Mouse (Mus musculus) thymus, postnatal 4 days (tissue): ENCODE measurements around the gene Map3k12.

Experiments
- DNase-seq: peaks from one replicate; pipeline ENCODE4 v3.0.0; 2021

The Map3k12 gene

GRCm38 (mm10) chr15:102502254-102502840, 14.5 kb downstream of the Map3k12 start:
- DNase-seq = no peak

GRCm38 (mm10) chr15:102501084-102501814, 15.6 kb downstream of the Map3k12 start:
- DNase-seq = no peak

GRCm38 (mm10) chr15:102500479-102500878, 16.4 kb downstream of the Map3k12 start:
- no peak for DNase-seq

- DNase-seq = no peak
Measured at GRCm38 (mm10) chr15:102499851-102500250, 17.0 kb downstream of the Map3k12 start.

- no peak for DNase-seq
Measured at GRCm38 (mm10) chr15:102499370-102499769, 17.5 kb downstream of the Map3k12 start.

GRCm38 (mm10) chr15:102498322-102498721, 18.5 kb downstream of the Map3k12 start:
- DNase-seq = no peak

- DNase-seq = no peak
Measured at GRCm38 (mm10) chr15:102487664-102488063, 29.2 kb downstream of the Map3k12 start.

GRCm38 (mm10) chr15:102485853-102486252, 31.0 kb downstream of the Map3k12 start:
- no peak for DNase-seq

- DNase-seq = no peak
Measured at GRCm38 (mm10) chr15:102483136-102483535, 33.7 kb downstream of the Map3k12 start.

- DNase-seq = no peak
Measured at GRCm38 (mm10) chr15:102474520-102474919, 42.3 kb downstream of the Map3k12 start.

GRCm38 (mm10) chr15:102473246-102473645, 43.6 kb downstream of the Map3k12 start:
- DNase-seq = no peak

GRCm38 (mm10) chr15:102471727-102472126, 45.1 kb downstream of the Map3k12 start:
- DNase-seq = no peak

GRCm38 (mm10) chr15:102471295-102471645, 45.6 kb downstream of the Map3k12 start:
- DNase-seq = no peak

- DNase-seq = peak; percentile 87
Measured at GRCm38 (mm10) chr15:102470605-102471294, 46.1 kb downstream of the Map3k12 start.

- DNase-seq = peak; percentile 94
Measured at GRCm38 (mm10) chr15:102470183-102470604, 46.7 kb downstream of the Map3k12 start, which contains the start of gene Pcbp2. Pcbp2 (plus strand) TSS chr15:102470539.

GRCm38 (mm10) chr15:102468675-102469370, 48.0 kb downstream of the Map3k12 start:
- no peak for DNase-seq

- no peak for DNase-seq
Measured at GRCm38 (mm10) chr15:102463666-102464065, 53.2 kb downstream of the Map3k12 start.

- no peak for DNase-seq
Measured at GRCm38 (mm10) chr15:102461430-102462075, 55.3 kb downstream of the Map3k12 start.

GRCm38 (mm10) chr15:102460971-102461370, 55.9 kb downstream of the Map3k12 start:
- DNase-seq = no peak

GRCm38 (mm10) chr15:102460409-102460808, 56.5 kb downstream of the Map3k12 start:
- no peak for DNase-seq

GRCm38 (mm10) chr15:102459847-102460246, 57.0 kb downstream of the Map3k12 start:
- no peak for DNase-seq

- no peak for DNase-seq
Measured at GRCm38 (mm10) chr15:102459381-102459780, 57.5 kb downstream of the Map3k12 start.

GRCm38 (mm10) chr15:102458904-102459317, 58.0 kb downstream of the Map3k12 start, which contains the start of gene Prr13:
Prr13 (plus strand) TSS chr15:102459028.
- peak; percentile 92 for DNase-seq
